Mouse (Mus musculus) forebrain, embryonic 11.5 days (tissue): ENCODE measurements around the gene Srarp. TPM values are rescaled to one million over a fixed set of nuclear protein-coding genes. Genes with fewer than 3 reads are reported as not detected.

Experiments
- ATAC-seq: fragments of 200-750 bp; cut with Nextera tagmentation; replicated peaks from 2 replicates; pipeline ENCODE4 v1.8.0; 2017; ENCODE audit warnings: moderate TSS enrichment; ENCODE audit not compliant: low FRiP score
- DNase-seq: peaks from one replicate; pipeline ENCODE4 v3.0.0-alpha.2; 2017; ENCODE audit warnings: low spot score
- H3K27ac ChIP-seq: fragments of 300-500 bp; sonication (generic); 2 replicates; pipeline ENCODE4 v1.5.1; 2014; ENCODE audit warnings: low read depth, low read length
- H3K27me3 ChIP-seq: fragments of 300-500 bp; sonication (generic); 2 replicates; pipeline ENCODE4 v1.6.1; 2014; ENCODE audit warnings: mild to moderate bottlenecking, low read length, mixed read lengths; ENCODE audit not compliant: control insufficient read depth, insufficient read depth
- H3K36me3 ChIP-seq: fragments of 300-500 bp; sonication (generic); 2 replicates; pipeline ENCODE4 v1.6.1; 2014; ENCODE audit warnings: mild to moderate bottlenecking, low read length, moderate library complexity, mixed read lengths; ENCODE audit not compliant: control insufficient read depth, insufficient read depth
- H3K4me1 ChIP-seq: fragments of 300-500 bp; sonication (generic); replicated peaks from 2 replicates; pipeline ENCODE4 v1.6.1; 2014; ENCODE audit warnings: low read length, mixed read lengths; ENCODE audit not compliant: control insufficient read depth, insufficient read depth
- H3K4me2 ChIP-seq: fragments of 300-500 bp; sonication (generic); 2 replicates; pipeline ENCODE4 v1.6.1; 2014; ENCODE audit warnings: low read depth, mild to moderate bottlenecking, low read length, moderate library complexity, mixed read lengths; ENCODE audit not compliant: severe bottlenecking
- H3K4me3 ChIP-seq: fragments of 300-500 bp; sonication (generic); 2 replicates; pipeline ENCODE4 v1.5.1; 2014; ENCODE audit warnings: low read depth, low read length
- H3K9ac ChIP-seq: fragments of 300-500 bp; sonication (generic); 2 replicates; pipeline ENCODE4 v1.6.1; 2014; ENCODE audit warnings: low read length
- H3K9me3 ChIP-seq: fragments of 300-500 bp; sonication (generic); 2 replicates; pipeline ENCODE4 v1.6.1; 2016; ENCODE audit warnings: low read length, mixed read lengths; ENCODE audit not compliant: control insufficient read depth
- WGBS: fragments of 180-500 bp; shearing (Covaris S2); extraction: QIAGEN DNeasy Blood & Tissue Kit; methylation state at CpG from one replicate; pipeline ENCODE4 v1.1.7; 2014; 5-methylcytosine and 5-hydroxymethylcytosine counted together
- polyA plus RNA-seq: library from polyadenylated mRNA; unstranded; fragments of >200 nt; fragmentation: Nextera tagmentation; extraction: Ambion mirVana; gene quantifications from 2 replicates; pipeline ENCODE4 v1.2.1, GENCODE M21; 2014

Gene Srarp
- polyA plus RNA-seq, 1 experiment from 2014 or later = not detected

GRCm38 (mm10) chr4:141419398-141420191, 16.3 kb downstream of the Srarp start:
- no peaks in the 10 kb centered on the region for H3K9me3 ChIP-seq
- no peak overlapping the region for H3K27ac ChIP-seq
- H3K4me1 ChIP-seq = no peaks in the 10 kb centered on the region
- no peaks in the 10 kb centered on the region for H3K27me3 ChIP-seq
- ATAC-seq (no peak), DNase-seq (no peak)
- no peak overlapping the region for H3K9ac ChIP-seq
- H3K36me3 ChIP-seq = no peaks in the 10 kb centered on the region
- H3K4me3 ChIP-seq = no peak overlapping the region
- H3K4me2 ChIP-seq = no peak overlapping the region
- WGBS = 75% methylated on average over 27 of the region's 27 CpGs

DNA sequence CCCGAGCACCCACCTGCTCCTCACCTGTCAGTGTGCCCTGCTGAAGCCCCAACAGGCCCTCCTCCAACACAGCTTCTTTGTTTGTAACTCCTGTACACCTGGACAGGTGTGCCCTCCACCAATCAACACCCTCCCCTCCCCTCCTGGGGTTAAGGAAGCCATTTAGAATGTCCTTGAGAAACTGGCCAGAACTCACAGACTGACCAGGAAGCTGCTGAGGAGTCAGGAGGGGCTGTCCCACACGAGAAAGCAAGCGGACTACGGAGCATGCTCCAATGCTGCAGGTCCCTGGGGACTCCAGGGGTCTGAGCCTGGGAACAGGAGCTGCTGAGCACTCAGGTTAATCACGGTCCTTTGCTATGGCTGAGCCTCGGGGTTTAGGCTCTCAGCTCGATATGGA, 20.0 kb downstream of the Srarp start, which contains the start of gene Clcnkb:
Gene Clcnkb, minus strand, starts transcription at position 91 of the 400 bp plus-strand sequence.
- no peaks in the 10 kb centered on the region for H3K4me1 ChIP-seq
- no peak within 1 kb of the TSS for H3K27ac ChIP-seq
- no peaks in the 10 kb centered on the region for H3K9me3 ChIP-seq
- 69% methylated on average over 7 of the region's 7 CpGs for WGBS
- no peak within 1 kb of the TSS for H3K4me3 ChIP-seq
- H3K36me3 ChIP-seq = no peaks in the 10 kb centered on the region
- DNase-seq (no peak), ATAC-seq (no peak)
- H3K4me2 ChIP-seq = no peak within 1 kb of the TSS
- no peaks in the 10 kb centered on the region for H3K27me3 ChIP-seq
- no peak within 1 kb of the TSS for H3K9ac ChIP-seq

- Histone ChIP-seq H3K27me3 (no peaks in the 10 kb centered on the region), H3K4me1 (no peaks in the 10 kb centered on the region), H3K9me3 (no peaks in the 10 kb centered on the region), H3K36me3 (no peaks in the 10 kb centered on the region), H3K4me2 (no peak overlapping the region), H3K9ac (no peak overlapping the region), H3K27ac (no peak overlapping the region), H3K4me3 (no peak overlapping the region)
- WGBS = 19% methylated on average over 22 of the region's 22 CpGs
- no peak for ATAC-seq
- DNase-seq = no peak
These were observed 24.4 kb downstream of the Srarp start for GRCm38 (mm10) chr4:141411430-141411992.

- no peak for DNase-seq
- no peak overlapping the region for H3K9ac ChIP-seq
- H3K4me3 ChIP-seq = no peak overlapping the region
- no peaks in the 10 kb centered on the region; the same call in 1 of the 2 replicates for H3K27me3 ChIP-seq
- 0 out of 2 replicates have a peak, but pooled peaks cover 2% of the 10 kb centered on the region for H3K4me1 ChIP-seq
- no peaks in the 10 kb centered on the region for H3K9me3 ChIP-seq
- H3K4me2 ChIP-seq = no peak overlapping the region
- no peak overlapping the region for H3K27ac ChIP-seq
- ATAC-seq = no peak
- 93% methylated on average over 3 of the region's 3 CpGs for WGBS
- H3K36me3 ChIP-seq = no peaks in the 10 kb centered on the region
These were observed 27.3 kb downstream of the Srarp start for GRCm38 (mm10) chr4:141408577-141408976.

DNA sequence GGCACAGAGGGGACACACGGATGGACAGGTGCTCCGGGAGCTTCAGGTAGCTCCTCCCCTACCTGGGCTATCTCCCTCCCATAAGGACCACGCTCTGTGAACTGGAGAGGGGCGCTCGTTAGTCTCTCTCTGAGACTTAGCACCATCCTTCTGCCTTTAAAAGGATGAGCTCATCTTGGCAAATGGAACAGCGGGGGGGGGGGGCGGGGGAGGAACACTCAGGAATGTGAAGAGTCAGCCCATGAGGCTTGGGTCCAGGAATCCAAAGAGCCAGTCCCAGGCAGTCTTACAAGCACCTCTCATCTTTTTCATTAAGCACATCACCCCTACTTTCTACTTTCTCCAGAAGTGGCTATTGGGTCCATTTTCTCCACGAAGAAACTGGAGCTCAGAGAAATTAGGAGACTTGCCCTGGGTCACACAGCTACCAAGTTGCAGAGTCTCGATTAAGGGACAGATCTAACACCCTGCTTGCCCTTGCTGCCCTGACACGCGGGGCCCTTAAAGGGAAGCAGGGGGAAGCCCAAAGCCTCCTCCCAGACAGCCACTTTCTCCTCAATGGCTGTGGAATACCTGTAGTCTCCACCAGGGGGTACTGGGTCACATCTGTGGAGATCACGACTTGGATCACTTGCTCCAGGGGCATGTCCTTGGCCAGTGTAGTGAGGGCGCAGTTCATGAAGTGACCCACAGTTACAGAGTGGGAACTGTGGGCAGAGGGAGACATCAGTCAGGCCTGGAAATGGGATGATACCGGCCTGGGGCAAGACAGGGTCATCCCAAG, 29.2 kb downstream of the Srarp start:
- no peak overlapping the region for H3K4me2 ChIP-seq
- H3K4me3 ChIP-seq = no peak overlapping the region
- no peak overlapping the region for H3K9ac ChIP-seq
- no peaks in the 10 kb centered on the region; the same call in 1 of the 2 replicates for H3K27me3 ChIP-seq
- 53% methylated on average over 13 of the region's 14 CpGs for WGBS
- H3K27ac ChIP-seq = no peak overlapping the region
- H3K36me3 ChIP-seq = no peaks in the 10 kb centered on the region
- DNase-seq = no peak
- H3K4me1 ChIP-seq = 0 out of 2 replicates have a peak, but pooled peaks cover 2% of the 10 kb centered on the region
- H3K9me3 ChIP-seq = no peaks in the 10 kb centered on the region
- no peak for ATAC-seq

DNA sequence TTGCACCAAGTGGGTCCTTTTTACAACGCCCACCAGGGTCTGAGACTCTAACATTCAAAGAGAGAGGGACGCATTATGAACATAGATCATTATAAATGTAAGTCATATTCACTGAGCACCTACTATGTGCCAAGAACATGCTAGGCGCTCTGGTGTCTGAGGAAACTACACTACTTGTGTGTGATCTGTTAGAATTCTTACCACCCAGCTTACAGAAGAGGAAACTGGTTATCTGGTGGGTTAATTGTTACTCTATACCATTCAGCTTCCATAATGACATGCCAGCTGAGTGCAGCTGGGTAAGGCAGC, 30.6 kb downstream of the Srarp start:
- ATAC-seq (no peak), DNase-seq (no peak)
- Histone ChIP-seq H3K4me1 (0 out of 2 replicates have a peak, but pooled peaks cover 2% of the 10 kb centered on the region), H3K36me3 (no peaks in the 10 kb centered on the region), H3K27me3 (no peaks in the 10 kb centered on the region; the same call in 1 of the 2 replicates), H3K9me3 (no peaks in the 10 kb centered on the region), H3K4me2 (no peak overlapping the region), H3K27ac (no peak overlapping the region), H3K4me3 (no peak overlapping the region), H3K9ac (no peak overlapping the region)
- 85% methylated on average over 3 of the region's 3 CpGs for WGBS

- no peaks in the 10 kb centered on the region; the same call in 1 of the 2 replicates for H3K27me3 ChIP-seq
- H3K27ac ChIP-seq = no peak overlapping the region
- H3K4me3 ChIP-seq = no peak overlapping the region
- no peaks in the 10 kb centered on the region for H3K36me3 ChIP-seq
- DNase-seq (peak; percentile 94), ATAC-seq (peak; percentile 78)
- 12% methylated on average over 15 of the region's 15 CpGs for WGBS
- H3K4me2 ChIP-seq = peak overlapping the region; percentile 24; the same call in 1 of the 2 replicates
- no peak overlapping the region for H3K9ac ChIP-seq
- H3K4me1 ChIP-seq = 0 out of 2 replicates have a peak, but pooled peaks cover 2% of the 10 kb centered on the region
- no peaks in the 10 kb centered on the region for H3K9me3 ChIP-seq
These were observed 31.2 kb downstream of the Srarp start for GRCm38 (mm10) chr4:141404518-141405313.

GRCm38 (mm10) chr4:141400171-141400570, 35.7 kb downstream of the Srarp start:
- H3K36me3 ChIP-seq = no peaks in the 10 kb centered on the region
- DNase-seq (no peak), ATAC-seq (no peak)
- no peak overlapping the region for H3K4me3 ChIP-seq
- no peaks in the 10 kb centered on the region; the same call in 1 of the 2 replicates for H3K27me3 ChIP-seq
- 0 out of 2 replicates have a peak, but pooled peaks cover 2% of the 10 kb centered on the region for H3K4me1 ChIP-seq
- no peak overlapping the region for H3K9ac ChIP-seq
- no peaks in the 10 kb centered on the region for H3K9me3 ChIP-seq
- WGBS = 90% methylated on average over 15 of the region's 15 CpGs
- no peak overlapping the region for H3K27ac ChIP-seq
- no peak overlapping the region for H3K4me2 ChIP-seq
